Mouse (Mus musculus) neural tube, embryonic 14.5 days (tissue): Measurements from ENCODE around the gene Stub1. TPM values are rescaled to one million over a fixed set of nuclear protein-coding genes. Genes with fewer than 3 reads are reported as not detected.
A peak's percentile ranks its signal among the peaks of the same experiment; 100 is the strongest.
"Not testable (repeated sequence)": the region's sequence is repeated elsewhere in the genome, so short reads cannot be mapped to it uniquely, and the experiment has no call there.

Experiments used
- ATAC-seq: fragments of 200-750 bp; cut with Nextera tagmentation; 2 replicates; pipeline ENCODE4 v1.8.0; 2017; ENCODE audit warnings: low read depth, mild to moderate bottlenecking, moderate TSS enrichment, moderate library complexity
- H3K27ac ChIP-seq: fragments of 300-500 bp; sonication (generic); 2 replicates; pipeline ENCODE4 v1.5.1; 2014; ENCODE audit warnings: low read depth, mild to moderate bottlenecking, control low read depth, low read length, moderate library complexity, mixed read lengths
- H3K27me3 ChIP-seq: fragments of 300-500 bp; sonication (generic); 2 replicates; pipeline ENCODE4 v1.6.1; 2014; ENCODE audit warnings: low read length; ENCODE audit not compliant: control insufficient read depth, insufficient read depth
- H3K36me3 ChIP-seq: fragments of 300-500 bp; sonication (generic); 2 replicates; pipeline ENCODE4 v1.6.1; 2014; ENCODE audit warnings: low read length, mixed read lengths; ENCODE audit not compliant: control insufficient read depth, insufficient read depth
- H3K4me1 ChIP-seq: fragments of 300-500 bp; sonication (generic); 2 replicates; pipeline ENCODE4 v1.6.1; 2014; ENCODE audit warnings: low read length; ENCODE audit not compliant: control insufficient read depth, insufficient read depth
- H3K4me2 ChIP-seq: fragments of 300-500 bp; sonication (generic); 2 replicates; pipeline ENCODE4 v1.6.1; 2014; ENCODE audit warnings: mild to moderate bottlenecking, low read depth, low read length, control low read depth
- H3K4me3 ChIP-seq: fragments of 300-500 bp; sonication (generic); 2 replicates; pipeline ENCODE4 v1.5.1; 2014; ENCODE audit warnings: low read depth, low read length, control low read depth, mixed read lengths
- H3K9ac ChIP-seq: fragments of 300-500 bp; sonication (generic); replicated peaks from 2 replicates; pipeline ENCODE4 v1.6.1; 2014; ENCODE audit warnings: low read depth, mild to moderate bottlenecking, control low read depth, low read length, mixed read lengths
- H3K9me3 ChIP-seq: fragments of 300-500 bp; sonication (generic); 2 replicates; pipeline ENCODE4 v1.6.1; 2016; ENCODE audit warnings: low read length; ENCODE audit not compliant: control insufficient read depth
- WGBS: fragments of 180-500 bp; shearing (Covaris S2); extraction: QIAGEN DNeasy Blood & Tissue Kit; methylation state at CpG from one replicate; pipeline ENCODE4 v1.1.7; 2014; 5-methylcytosine and 5-hydroxymethylcytosine counted together
- polyA plus RNA-seq: library from polyadenylated mRNA; unstranded; fragments of >200 nt; fragmentation: Nextera tagmentation; extraction: Ambion mirVana; gene quantifications from 2 replicates; pipeline ENCODE4 v1.2.1, GENCODE M21; 2014

Gene Stub1
- polyA plus RNA-seq, 1 experiment from 2014 or later = 351 TPM

- H3K4me1 ChIP-seq = peaks cover 17% of the 10 kb centered on the region
- not testable (repeated sequence) for H3K9ac ChIP-seq, H3K9me3 ChIP-seq, H3K27ac ChIP-seq, H3K36me3 ChIP-seq, H3K4me2 ChIP-seq, ATAC-seq, H3K27me3 ChIP-seq, H3K4me3 ChIP-seq
Measured at GRCm38 (mm10) chr17:25871566-25871965, 38.4 kb upstream of the Stub1 start.

GRCm38 (mm10) chr17:25869954-25870353, 36.8 kb upstream of the Stub1 start:
- no peaks in the 10 kb centered on the region for H3K36me3 ChIP-seq
- H3K27me3 ChIP-seq = no peaks in the 10 kb centered on the region
- H3K9me3 ChIP-seq = no peaks in the 10 kb centered on the region
- no peak overlapping the region for H3K9ac ChIP-seq
- H3K4me3 ChIP-seq = no peak overlapping the region
- 89% methylated on average over 2 of the region's 2 CpGs for WGBS
- no peak overlapping the region for H3K27ac ChIP-seq
- H3K4me2 ChIP-seq = no peak overlapping the region
- ATAC-seq = no peak
- peaks cover 10% of the 10 kb centered on the region for H3K4me1 ChIP-seq

GRCm38 (mm10) chr17:25869498-25869897, 36.3 kb upstream of the Stub1 start:
- H3K27ac ChIP-seq = no peak overlapping the region
- no peaks in the 10 kb centered on the region for H3K27me3 ChIP-seq
- peaks cover 10% of the 10 kb centered on the region for H3K4me1 ChIP-seq
- no peak overlapping the region for H3K4me3 ChIP-seq
- H3K9ac ChIP-seq = no peak overlapping the region
- H3K4me2 ChIP-seq = no peak overlapping the region
- no peak for ATAC-seq
- H3K36me3 ChIP-seq = no peaks in the 10 kb centered on the region
- WGBS = 93% methylated on average over 8 of the region's 8 CpGs
- no peaks in the 10 kb centered on the region for H3K9me3 ChIP-seq

- no peaks in the 10 kb centered on the region for H3K27me3 ChIP-seq
- H3K4me2 ChIP-seq = peak within 1 kb of the TSS; percentile 74
- H3K36me3 ChIP-seq = no peaks in the 10 kb centered on the region
- H3K4me1 ChIP-seq = peaks cover 6% of the 10 kb centered on the region
- H3K9ac ChIP-seq = peak within 1 kb of the TSS; percentile 61
- peak; percentile 84 for ATAC-seq
- H3K9me3 ChIP-seq = no peaks in the 10 kb centered on the region
- H3K27ac ChIP-seq = peak within 1 kb of the TSS; percentile 7; the same call in 1 of the 2 replicates
- H3K4me3 ChIP-seq = peak within 1 kb of the TSS; percentile 68
- WGBS = 0% methylated on average over 24 of the region's 24 CpGs
Measured at GRCm38 (mm10) chr17:25868601-25869191, 35.5 kb upstream of the Stub1 start, which contains the start of gene Mcrip2. Gene Mcrip2 (minus strand): TSS chr17:25868764.

GRCm38 (mm10) chr17:25867836-25868600, 34.8 kb upstream of the Stub1 start:
- 2% methylated on average over 42 of the region's 42 CpGs for WGBS
- H3K4me3 ChIP-seq = peak overlapping the region; percentile 68
- H3K4me1 ChIP-seq = peaks cover 6% of the 10 kb centered on the region
- peak overlapping the region; percentile 61 for H3K9ac ChIP-seq
- peak overlapping the region; percentile 74 for H3K4me2 ChIP-seq
- no peaks in the 10 kb centered on the region for H3K36me3 ChIP-seq
- H3K9me3 ChIP-seq = no peaks in the 10 kb centered on the region
- H3K27me3 ChIP-seq = no peaks in the 10 kb centered on the region
- peak; percentile 53 for ATAC-seq
- no peak overlapping the region for H3K27ac ChIP-seq

GRCm38 (mm10) chr17:25867509-25867835, 34.3 kb upstream of the Stub1 start:
- WGBS = 13% methylated on average over 7 of the region's 7 CpGs
- Histone ChIP-seq H3K9me3 (no peaks in the 10 kb centered on the region), H3K36me3 (no peaks in the 10 kb centered on the region), H3K27ac (no peak overlapping the region), H3K4me2 (peak overlapping the region; percentile 74), H3K9ac (peak overlapping the region; percentile 61; the same call in 1 of the 2 replicates), H3K27me3 (no peaks in the 10 kb centered on the region), H3K4me3 (peak overlapping the region; percentile 68), H3K4me1 (peaks cover 6% of the 10 kb centered on the region)
- no peak for ATAC-seq

GRCm38 (mm10) chr17:25866172-25866571, 33.0 kb upstream of the Stub1 start:
- Histone ChIP-seq H3K36me3 (no peaks in the 10 kb centered on the region), H3K27me3 (no peaks in the 10 kb centered on the region), H3K27ac (no peak overlapping the region), H3K4me3 (no peak overlapping the region), H3K9me3 (no peaks in the 10 kb centered on the region), H3K4me2 (no peak overlapping the region), H3K4me1 (peaks cover 6% of the 10 kb centered on the region), H3K9ac (no peak overlapping the region)
- no peak for ATAC-seq
- WGBS = 94% methylated on average over 3 of the region's 3 CpGs

GRCm38 (mm10) chr17:25865288-25865687, 32.1 kb upstream of the Stub1 start:
- 91% methylated on average over 11 of the region's 11 CpGs for WGBS
- Histone ChIP-seq H3K27me3 (no peaks in the 10 kb centered on the region), H3K4me2 (no peak overlapping the region), H3K36me3 (no peaks in the 10 kb centered on the region), H3K27ac (no peak overlapping the region), H3K4me1 (peaks cover 13% of the 10 kb centered on the region), H3K9me3 (no peaks in the 10 kb centered on the region), H3K9ac (no peak overlapping the region), H3K4me3 (no peak overlapping the region)
- no peak for ATAC-seq

- ATAC-seq = no peak
- Histone ChIP-seq H3K36me3 (no peaks in the 10 kb centered on the region), H3K9ac (no peak overlapping the region), H3K4me1 (peaks cover 14% of the 10 kb centered on the region), H3K4me2 (no peak overlapping the region), H3K27ac (no peak overlapping the region), H3K27me3 (no peaks in the 10 kb centered on the region), H3K9me3 (no peaks in the 10 kb centered on the region), H3K4me3 (no peak overlapping the region)
- 95% methylated on average over 14 of the region's 14 CpGs for WGBS
Measured at GRCm38 (mm10) chr17:25864311-25864710, 31.1 kb upstream of the Stub1 start.
